Mouse (Mus musculus): ENCODE measurements around the gene Cwf19l1. TPM values are rescaled to one million over a fixed set of nuclear protein-coding genes. Genes with fewer than 3 reads are reported as not detected.

Gene Cwf19l1
- total RNA-seq, 2 experiments from 2014 or later: 13.9 to 14.9 TPM

GRCm38 (mm10) chr19:44110356-44110755 lies 25.3 kb downstream of the Cwf19l1 start:
- DNase-seq: no peak

DNA sequence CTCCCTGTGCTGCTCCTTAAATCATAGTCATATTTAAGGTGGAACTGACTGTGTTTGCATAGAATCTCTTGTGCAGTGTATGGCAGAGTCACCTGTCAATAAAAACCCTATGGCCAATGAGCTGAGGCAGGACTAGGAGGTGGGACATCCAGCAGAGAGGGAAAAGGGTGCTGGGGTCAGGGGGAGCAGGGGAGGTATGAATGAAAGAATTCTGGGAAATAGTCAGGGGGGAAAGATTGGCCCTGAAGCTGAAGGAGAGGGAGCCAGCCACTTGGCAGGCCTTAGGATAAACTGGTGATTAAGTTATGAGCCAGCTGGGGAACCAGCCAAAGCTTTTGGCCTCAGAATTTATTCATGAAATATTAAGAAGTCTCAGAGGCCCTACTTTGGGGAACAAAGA lies 26.7 kb downstream of the Cwf19l1 start:
- DNase-seq: no peak

DNA sequence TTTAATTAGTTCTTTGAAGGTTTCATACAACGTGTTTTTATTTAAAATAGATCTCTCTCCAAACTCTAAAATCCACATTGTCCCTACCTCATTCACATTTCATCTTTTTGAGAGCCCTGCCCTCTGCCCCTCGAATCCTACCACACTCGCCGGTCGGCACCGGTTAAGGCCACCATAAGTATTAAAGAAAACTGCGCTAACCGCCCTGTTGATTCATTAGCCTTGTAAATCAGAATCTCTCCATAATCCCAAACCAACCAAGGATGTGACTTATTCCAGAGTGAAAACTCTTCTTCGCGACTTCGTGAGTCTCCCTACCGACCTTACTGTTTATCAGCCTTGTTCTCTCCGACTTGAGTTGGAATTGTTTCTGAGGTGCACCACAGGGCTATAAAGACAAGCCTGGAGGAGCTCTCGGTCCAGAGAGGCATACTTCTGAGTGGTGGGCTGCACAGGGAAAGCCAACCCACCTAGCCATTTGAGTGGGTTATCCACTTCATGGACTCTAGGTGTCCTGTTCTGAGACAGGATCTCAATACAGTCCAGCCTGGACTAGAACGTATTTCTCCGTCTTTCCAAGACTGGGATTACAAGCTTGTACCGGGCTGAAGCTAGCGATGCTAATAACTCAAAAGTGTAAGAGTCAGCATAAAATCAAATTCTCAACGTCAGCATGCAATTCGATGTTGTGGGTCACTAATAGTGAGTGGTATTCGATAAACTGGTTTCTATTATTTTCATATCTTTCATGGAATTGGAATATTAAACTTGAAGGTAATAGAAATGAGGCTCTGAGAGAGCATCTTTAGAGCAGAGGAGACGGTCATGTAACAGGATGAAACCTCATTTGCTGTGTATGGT lies 27.8 kb downstream of the Cwf19l1 start:
- DNase-seq: peak; percentile 14

DNA sequence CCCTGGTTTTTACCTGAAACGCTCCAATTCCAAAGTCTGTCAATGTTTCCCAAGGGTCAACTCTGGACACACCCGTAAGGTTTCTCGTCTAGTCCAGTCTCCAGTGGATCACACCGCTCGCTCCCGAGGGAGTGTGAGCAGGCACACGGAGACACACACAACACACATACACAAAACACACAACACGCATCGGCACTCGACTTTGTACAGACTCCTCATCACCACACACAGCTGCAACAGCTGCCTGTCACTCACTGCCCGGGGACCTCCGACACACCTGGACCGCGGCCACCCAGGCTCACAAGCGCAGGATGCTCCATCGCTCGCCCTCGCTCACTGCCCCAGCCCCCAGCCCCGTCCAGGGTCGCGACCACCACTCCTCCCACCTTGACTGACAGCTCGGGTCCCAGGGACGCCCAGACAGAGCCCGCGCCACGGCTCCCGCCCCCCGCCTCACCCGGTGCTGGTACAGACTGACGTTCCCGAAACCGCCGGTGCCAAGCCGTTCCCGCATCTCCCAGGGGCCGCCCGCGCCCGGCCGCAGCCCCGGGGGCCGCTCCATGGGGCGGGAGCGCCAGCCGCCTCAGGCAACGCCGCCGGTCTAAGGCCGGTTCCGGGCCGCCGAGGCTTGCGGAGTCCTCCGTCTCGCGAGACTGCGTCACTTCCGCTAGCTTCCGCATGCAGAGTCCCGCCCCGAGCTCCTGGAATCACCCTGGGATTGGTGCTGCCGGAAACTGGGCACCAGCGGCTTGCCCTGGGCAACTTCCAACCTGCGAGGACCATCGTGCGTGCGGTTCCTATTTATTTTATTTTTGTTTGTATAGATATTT lies 28.6 kb downstream of the Cwf19l1 start, which contains the start of gene Chuk:
Gene Chuk, minus strand, starts transcription at position 650 of the 830 bp plus-strand sequence.
- DNase-seq: peak; percentile 97

- DNase-seq: no peak
Measured at GRCm38 (mm10) chr19:44104393-44104792, 31.3 kb downstream of the Cwf19l1 start.

GRCm38 (mm10) chr19:44103001-44103400 lies 32.7 kb downstream of the Cwf19l1 start:
- DNase-seq: no peak

- DNase-seq: no peak
Measured at GRCm38 (mm10) chr19:44100840-44101239, 34.8 kb downstream of the Cwf19l1 start.

DNA sequence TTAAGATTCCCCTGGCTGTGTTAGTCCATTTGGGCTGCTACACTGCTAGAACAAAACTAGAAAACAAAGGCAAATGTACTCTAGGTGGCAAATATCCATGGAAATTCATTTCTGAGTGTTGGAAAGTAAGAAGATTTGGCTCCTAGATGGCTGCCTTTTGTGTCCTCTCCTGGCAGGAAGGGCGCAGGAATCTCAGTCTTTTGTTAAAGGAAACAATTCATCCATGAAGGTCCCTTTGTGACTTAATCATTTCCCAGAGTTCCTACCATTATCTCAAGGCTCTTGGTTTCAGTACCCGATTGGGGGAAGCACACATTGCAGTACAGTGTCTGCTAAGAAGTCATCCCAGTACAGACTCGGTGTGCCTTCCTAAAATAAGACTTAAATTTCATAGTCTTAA lies 49.4 kb downstream of the Cwf19l1 start:
- no peak for DNase-seq

DNA sequence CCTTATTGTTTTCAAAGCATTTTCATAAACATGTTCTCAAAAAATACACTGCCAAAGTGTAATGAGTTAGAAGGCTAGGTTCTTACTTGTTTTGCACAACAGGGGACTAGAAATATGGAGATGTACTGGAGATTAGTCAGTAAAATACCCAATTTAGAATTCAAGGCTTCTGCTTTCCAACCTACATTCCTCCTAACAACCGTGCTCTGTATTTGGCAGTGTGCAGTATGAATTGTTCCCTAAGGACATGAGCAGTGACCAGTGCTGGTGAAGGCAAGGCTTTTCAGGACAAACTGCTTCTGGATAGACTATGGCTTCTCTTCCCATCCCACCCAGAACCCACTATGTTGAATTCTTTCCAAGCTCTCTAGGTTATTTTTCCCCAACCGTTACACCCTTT lies 54.8 kb downstream of the Cwf19l1 start:
- DNase-seq: no peak

DNA sequence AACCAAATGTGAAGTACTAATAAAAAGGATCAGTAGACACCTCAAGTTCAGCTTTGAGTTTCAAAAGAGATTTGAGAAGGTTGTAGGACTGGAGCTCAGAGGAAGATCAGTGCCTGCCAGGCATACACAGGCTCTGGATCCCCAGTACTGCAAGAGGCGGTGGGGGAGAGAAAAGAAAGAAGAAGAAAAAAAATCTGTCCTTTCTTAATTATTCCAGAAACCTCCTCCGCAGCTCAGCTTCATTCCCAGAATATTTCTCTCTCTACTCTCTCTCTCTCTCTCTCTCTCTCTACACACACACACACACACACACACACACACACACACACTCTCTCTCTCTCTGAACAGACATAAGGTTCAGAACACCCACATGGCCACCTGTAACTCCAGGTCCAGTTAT lies 55.7 kb downstream of the Cwf19l1 start:
- no peak for DNase-seq

- no peak for DNase-seq
Measured at GRCm38 (mm10) chr19:44077024-44077423, 58.7 kb downstream of the Cwf19l1 start.

DNA sequence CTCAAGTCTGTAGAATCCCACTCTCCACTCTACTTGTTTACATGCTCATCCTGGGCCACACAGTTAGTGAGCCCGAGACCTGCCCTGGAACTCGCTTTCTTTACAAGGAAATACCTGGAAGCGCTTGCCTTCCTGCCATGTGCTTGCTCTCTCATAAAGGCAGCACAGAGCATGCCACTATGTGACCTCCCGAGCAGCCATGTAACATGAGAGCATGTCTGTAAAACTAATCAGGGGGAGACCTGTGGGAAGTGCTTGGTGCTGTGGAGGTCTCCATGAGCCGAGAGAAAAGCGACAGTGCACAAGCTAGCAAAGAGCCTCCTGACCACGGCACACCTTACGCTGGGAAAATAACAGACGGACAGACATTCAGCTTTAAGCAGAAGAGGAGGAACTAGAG lies 59.2 kb downstream of the Cwf19l1 start:
- DNase-seq: no peak

DNA sequence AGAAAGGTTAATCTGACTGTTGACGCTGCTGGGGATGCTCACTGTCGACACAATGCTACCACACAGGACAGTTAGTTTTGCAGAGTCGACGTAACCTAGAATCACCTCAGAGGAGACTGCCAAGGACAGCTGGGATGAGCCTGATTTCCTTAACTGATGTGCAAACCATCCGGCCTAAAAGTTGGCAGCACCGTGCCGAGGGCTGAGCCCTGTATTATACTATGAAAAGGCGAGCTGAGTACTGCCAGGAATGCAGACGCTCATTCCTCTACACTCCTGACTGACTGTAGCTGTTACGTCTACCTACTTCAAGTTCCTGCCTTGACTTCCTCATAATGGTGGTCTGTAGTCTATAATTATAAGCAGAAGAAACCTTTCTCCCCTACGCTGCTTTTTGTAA lies 60.7 kb downstream of the Cwf19l1 start:
- DNase-seq: no peak

DNA sequence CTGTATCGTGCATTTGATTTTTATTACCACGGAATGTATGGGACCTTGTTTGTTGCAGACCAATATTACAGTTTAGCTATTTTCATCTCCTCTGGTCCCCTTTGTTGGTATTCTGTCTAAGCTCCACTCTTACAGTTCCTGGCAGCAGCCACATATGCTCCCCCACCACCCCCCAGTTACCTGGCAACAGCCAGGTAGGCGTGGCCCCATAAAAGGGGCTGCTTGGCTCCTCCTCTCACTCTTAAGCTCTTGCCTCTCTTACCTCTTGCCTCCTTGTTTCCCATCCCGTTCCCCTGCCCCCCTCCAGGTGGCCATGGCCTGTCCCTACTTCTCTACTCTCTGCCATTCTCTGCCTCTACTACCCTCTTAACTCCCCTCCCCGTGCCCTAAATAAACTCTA lies 64.5 kb downstream of the Cwf19l1 start:
- DNase-seq: no peak

- DNase-seq: no peak
Measured at GRCm38 (mm10) chr19:44069914-44070232, 65.8 kb downstream of the Cwf19l1 start.

- DNase-seq: peak; percentile 94
Measured at GRCm38 (mm10) chr19:44069121-44069913, 66.4 kb downstream of the Cwf19l1 start, which contains the start of gene Erlin1. TSS of gene Erlin1 (minus strand) at chr19:44069785.

DNA sequence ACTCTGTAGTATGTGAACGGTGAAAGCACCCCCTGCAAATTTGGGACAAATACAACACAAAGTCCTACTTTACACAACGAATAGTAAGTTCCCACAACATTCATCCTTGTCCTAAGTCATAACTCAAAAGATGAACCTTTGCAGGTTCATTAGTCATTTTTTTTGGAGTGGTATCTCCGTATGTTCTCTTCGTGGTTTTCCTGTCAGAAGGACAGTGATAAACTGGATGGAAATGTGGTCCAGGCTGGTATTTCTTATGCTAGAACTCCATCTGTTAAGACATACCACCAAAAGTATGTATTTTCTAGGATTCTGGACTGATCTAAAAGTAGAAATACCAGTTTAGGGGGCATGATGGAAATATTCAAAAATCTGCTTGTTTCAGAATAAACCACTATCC lies 67.4 kb downstream of the Cwf19l1 start:
- no peak for DNase-seq

DNA sequence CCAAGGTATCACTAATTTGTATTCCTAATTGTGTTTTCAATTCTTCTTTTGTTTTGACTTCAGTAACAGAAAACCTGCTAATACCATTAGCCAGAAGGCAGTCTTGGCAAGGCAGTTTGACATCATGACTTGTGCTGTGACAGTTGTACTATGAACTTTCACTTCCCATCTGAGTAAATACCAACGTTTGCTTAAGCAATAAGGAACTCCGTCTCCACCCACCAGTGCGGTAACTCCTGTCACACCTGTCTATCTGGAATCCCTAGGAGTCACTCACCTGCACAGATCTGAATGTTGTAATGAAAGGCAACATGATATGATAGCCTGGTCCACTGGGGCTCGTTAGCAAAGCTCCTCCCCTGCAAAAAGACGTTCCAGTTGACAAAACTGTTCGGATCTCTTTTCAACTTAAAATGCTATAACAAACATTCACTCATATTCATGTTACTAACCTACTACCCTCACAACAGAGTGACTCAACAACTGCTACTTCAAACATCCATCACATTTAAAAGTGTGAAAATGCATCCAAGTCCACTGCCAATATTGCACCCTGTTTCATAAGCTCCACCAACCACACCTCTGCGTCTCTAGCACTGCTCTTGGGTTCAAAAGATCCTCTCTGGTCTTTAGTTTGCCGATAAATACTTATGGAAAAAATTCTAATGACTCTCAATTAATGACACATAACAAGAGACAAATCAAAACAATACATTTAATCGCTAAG lies 68.2 kb downstream of the Cwf19l1 start:
- no peak for DNase-seq

DNA sequence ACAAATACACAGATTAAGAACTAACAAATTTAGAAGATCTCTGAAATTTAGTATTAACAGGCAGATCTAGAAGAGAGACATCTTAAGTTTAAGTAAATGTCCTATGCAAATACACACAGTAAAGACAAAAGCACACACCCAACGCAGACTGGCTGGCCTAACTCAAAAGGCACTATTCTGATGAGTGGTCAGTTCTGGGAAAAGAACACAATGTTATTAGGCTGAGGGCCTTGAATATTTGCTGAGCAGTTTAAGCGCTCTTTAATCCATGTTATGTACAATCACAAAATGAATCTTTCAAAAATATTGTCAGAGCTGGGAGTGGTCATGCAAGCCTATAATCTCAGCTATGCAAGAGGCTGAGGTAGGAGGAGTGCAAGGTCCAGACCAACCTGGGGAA lies 70.9 kb downstream of the Cwf19l1 start:
- no peak for DNase-seq

- no peak for DNase-seq
Measured at GRCm38 (mm10) chr19:44063773-44064172, 71.9 kb downstream of the Cwf19l1 start.

- no peak for DNase-seq
Measured at GRCm38 (mm10) chr19:44060226-44060625, 75.5 kb downstream of the Cwf19l1 start.
